Mouse (Mus musculus): ENCODE data around the gene Tmc4.
A peak's percentile ranks its signal among the peaks of the same experiment; 100 is the strongest.
"Not testable (repeated sequence)": the region's sequence is repeated elsewhere in the genome, so short reads cannot be mapped to it uniquely, and the experiment has no call there.

Tmc4 gene

DNA sequence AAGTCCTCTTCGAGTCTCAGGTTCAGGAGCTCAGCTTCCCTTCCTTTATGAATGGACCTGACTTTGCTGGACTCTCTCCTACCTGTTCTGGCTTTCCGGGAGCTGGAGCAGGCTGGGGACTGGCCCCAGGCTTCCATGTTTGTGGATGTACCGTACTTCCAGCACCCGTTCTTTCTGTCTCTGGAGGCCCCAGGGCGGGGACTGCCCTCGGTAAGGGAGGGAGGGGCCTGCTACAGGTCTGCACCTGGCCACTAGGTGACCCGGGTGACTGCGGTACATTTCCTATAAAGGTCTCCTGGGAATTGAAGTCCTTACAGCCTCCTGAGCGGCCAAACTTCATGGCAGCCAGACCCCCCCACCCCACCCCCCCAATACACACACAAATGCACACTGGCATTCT, at the start of gene Tmc4:
Gene Tmc4 (minus strand): TSS at position 212 of the 400 bp plus-strand sequence.
- DNase-seq: peak; percentile 72

DNA sequence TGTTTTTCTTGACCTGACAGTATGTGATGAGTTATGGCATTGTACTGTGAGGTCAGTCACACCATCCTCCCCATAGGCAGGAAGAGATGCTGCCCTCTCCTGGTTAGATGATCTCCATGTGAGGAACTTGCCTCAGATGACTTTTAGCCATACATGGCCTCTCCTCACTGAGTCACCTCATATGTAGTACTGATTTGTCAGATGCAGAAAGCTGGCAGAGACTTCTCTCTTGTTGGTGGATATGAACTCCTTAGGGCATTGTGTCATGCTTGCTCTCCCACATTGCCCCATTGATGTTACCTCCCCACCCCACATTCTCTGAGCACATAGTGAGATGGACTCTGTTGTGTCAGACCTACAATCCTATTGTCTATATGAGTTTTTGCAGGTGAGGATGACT, 48.1 kb upstream of the Tmc4 start:
- DNase-seq: not testable (repeated sequence)

DNA sequence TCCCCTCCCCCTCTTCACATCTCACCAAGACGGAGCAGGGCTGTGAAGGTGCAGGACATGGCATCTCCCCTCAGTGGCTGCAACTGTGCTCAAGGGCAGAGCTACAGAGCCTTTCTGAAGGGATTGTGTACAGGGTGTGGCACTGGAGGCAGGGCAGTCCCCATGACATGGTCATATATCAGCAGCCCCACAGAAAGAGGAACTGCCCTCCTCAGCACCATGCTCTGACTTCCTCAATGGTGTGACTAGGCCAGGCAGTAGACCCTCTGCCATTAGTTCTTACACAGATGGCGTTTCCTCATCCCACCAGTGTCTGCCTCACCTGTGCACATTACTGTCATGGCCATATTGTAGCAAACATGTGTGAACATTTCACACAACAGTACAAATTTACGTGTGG, 42.9 kb upstream of the Tmc4 start, which contains the start of gene Pirb:
Gene Pirb (minus strand): TSS at position 124 of the 400 bp plus-strand sequence.
- not testable (repeated sequence) for DNase-seq

GRCm38 (mm10) chr7:3715249-3715648, 37.9 kb upstream of the Tmc4 start:
- no peak for DNase-seq

DNA sequence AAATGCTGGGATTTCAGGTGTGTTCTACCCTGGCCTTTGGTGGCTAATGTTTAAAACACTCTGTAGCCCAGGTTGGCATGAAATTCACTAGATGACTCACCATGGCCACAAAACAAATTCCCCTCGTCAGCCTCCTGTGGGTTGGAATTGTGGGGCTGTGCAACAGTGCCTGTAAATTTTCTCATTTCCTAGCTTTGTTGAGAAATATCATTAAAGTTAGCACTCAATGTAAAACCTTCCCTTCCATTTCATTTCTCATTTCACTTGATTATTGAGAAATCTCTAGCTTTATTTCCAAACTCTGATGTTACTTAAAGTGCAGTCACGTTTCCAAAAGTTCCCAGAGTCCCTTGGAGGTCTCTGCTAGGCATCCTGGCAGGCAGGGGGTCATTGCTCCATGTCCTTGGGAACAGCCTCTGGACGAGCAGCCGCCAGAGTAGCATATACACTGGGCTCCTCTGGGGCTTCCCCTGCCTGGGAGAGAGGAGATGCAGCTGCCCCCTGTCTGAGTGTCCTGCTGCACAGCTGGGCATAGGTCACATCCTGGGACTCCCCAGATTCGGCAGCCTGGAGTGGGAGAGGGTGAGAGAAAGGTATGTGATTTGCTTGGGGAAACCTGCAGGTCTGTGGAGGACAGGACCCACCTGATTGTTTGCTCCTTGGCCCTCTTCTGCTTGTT, 35.0 kb upstream of the Tmc4 start:
- DNase-seq: no peak

GRCm38 (mm10) chr7:3709000-3709399, 31.6 kb upstream of the Tmc4 start:
- DNase-seq: no peak

- not testable (repeated sequence) for DNase-seq
These were observed 31.2 kb upstream of the Tmc4 start for GRCm38 (mm10) chr7:3708447-3708980.

- no peak for DNase-seq
These were observed 30.4 kb upstream of the Tmc4 start for GRCm38 (mm10) chr7:3707568-3708413.

DNA sequence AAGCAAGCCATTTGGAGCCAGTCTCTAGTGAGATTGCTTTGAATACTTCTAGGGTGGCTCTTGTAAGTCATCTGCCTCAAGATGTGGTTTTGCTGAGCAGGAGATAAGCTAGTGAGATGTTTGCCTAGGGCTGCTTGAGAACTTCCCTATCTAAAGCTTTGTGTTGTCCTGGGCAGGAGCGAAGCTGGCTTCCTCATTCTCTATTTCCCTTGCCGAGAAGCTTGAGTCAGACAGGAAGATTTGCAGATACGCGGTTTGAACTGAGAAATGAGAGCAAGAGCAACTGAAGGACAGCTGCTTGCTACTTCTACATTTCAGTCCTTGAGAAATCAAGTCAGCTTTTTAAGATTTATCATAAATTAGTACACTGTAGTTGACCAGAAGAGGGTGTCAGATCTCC, 29.7 kb upstream of the Tmc4 start:
- DNase-seq: no peak

- DNase-seq: no peak
These were observed 29.1 kb upstream of the Tmc4 start for GRCm38 (mm10) chr7:3706343-3706934.

DNA sequence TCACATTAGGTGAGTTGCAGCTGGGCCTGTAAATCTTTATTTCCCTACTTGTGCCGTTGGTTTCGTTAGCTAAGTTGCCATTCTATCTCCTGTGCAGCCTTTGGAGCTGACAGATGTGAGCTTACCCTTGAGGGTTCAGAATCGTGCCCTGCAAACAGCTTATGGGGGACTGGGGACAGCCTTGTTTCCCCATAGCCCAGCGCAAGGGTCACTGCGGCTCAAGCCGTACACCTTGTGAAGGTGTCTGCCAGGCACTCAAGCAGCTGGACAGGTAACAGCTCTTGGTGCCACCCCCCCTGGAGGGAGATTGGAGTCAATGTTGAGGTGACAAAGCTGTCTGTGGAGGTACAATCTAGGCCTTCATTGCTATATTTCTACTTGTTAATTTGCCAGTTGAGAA, 28.6 kb upstream of the Tmc4 start:
- no peak for DNase-seq

DNA sequence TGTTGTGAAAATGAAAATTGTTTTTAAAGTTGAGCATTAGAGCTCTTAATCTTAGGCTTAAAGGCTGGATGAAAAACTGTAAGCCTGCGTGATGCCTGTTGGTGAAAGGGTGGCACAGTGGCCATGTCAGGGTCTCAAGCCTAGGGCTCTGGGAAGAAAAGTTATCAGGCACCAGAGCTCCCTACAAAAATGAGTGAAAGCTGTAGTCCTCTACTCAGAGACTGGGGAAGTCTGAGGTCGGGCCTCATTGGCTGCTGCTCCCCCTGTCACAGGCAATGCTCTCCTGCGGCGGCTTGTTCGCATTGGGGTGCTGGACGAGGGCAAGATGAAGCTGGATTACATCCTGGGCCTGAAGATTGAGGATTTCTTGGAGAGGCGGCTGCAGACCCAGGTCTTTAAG, 28.1 kb upstream of the Tmc4 start:
- not testable (repeated sequence) for DNase-seq

GRCm38 (mm10) chr7:3704475-3704874, 27.1 kb upstream of the Tmc4 start:
- no peak for DNase-seq

DNA sequence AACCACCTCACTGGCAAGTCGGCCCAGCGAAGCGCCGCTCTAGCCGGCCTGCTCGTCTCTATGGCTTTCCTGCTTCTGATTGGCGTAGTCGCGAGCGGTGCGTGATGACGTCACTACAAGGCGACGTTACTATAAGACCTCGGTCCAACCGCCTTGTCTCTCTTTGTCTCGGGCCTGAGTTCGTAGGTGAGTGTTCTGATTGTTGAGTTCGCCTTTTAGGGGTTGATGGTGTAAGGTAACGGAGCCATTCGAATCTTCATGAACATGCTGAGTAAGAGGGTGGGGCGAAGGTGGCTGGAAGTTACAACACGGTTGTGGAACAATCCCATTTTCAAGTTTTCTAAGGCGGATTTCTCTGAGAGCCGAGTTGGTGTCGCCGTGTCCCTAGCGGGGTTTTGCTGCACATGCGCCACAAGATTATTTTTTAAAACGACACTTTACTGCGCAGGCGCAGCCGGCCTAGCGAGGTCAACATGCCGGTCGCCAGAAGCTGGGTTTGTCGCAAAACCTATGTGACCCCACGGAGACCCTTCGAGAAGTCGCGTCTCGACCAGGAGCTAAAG, 26.6 kb upstream of the Tmc4 start, which contains the start of gene Rps9:
Gene Rps9 (plus strand): TSS at position 115 of the 563 bp plus-strand sequence.
- peak; percentile 98 for DNase-seq

GRCm38 (mm10) chr7:3703148-3703878, 26.0 kb upstream of the Tmc4 start:
- DNase-seq: no peak

GRCm38 (mm10) chr7:3698471-3698870, 21.1 kb upstream of the Tmc4 start:
- no peak for DNase-seq

GRCm38 (mm10) chr7:3694949-3695305, 17.6 kb upstream of the Tmc4 start:
- DNase-seq: not testable (repeated sequence)

GRCm38 (mm10) chr7:3694076-3694948, 17.0 kb upstream of the Tmc4 start:
- peak; percentile 87 for DNase-seq

GRCm38 (mm10) chr7:3693809-3694075, 16.4 kb upstream of the Tmc4 start:
- no peak for DNase-seq

DNA sequence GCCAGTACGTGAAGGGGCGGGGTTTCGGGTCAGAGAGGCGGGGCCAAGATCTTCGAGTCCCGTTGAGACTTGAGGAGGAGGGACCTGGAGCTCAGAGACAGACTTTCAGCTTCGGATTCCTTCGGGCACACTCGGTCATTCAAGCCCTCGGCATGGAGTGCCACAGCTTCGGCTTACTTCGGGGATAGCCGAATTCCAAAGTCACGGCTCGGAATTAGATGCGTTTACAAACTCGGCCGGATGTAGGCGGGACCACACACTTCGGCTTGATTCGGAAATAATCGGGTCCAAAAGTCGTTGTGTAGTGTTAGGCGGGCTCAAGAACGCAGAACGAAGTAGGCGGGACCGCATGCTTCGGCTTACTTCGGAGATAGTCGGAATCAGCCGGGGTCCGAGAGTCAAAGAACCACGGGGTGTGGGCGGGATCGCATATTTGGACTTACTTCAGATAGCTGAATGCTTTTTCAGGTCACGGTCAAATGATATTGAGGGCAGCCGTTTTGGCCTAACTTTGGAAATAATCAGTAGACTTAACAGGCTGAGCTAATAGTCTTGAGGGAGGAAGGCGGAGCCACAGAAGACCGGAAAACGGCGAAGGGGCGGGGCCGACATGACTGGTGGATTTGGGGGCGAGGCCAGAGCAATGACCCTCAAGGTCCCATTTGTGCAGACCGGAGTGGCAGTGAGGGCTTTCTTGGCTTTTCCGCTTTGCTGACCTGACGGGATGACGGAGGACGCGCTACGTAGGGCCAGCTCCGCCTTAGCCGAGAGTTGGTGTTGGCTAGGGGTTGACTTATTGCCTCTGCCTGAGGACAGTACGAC, 15.8 kb upstream of the Tmc4 start, which contains the start of gene Mboat7:
Gene Mboat7 (minus strand): TSS at position 537 of the 822 bp plus-strand sequence.
- DNase-seq: peak; percentile 99

All from kidney, postnatal 14 days (tissue).